Mouse (Mus musculus): Measurements from ENCODE around the gene Jam3. TPM values are rescaled to one million over a fixed set of nuclear protein-coding genes. Genes with fewer than 3 reads are reported as not detected.

Gene Jam3
- polyA plus RNA-seq, 1 experiment from 2014 or later = 5.7 TPM

- no peak for ATAC-seq (ENCODE audit: low read depth)
- Histone ChIP-seq H3K4me3 (replicated peaks) (no peak overlapping the region), H3K4me2 (no peak overlapping the region), H3K27ac (no peak overlapping the region), H3K4me1 (replicated peaks) (peaks cover 10% of the 10 kb centered on the region), H3K9me3 (replicated peaks) (no peaks in the 10 kb centered on the region), H3K36me3 (no peaks in the 10 kb centered on the region), H3K27me3 (no peaks in the 10 kb centered on the region), H3K9ac (no peak overlapping the region)
- no peak for DNase-seq
- WGBS (ENCODE audit: insufficient replicate concordance) = 52% methylated on average over 5 of the region's 5 CpGs
Observed at GRCm38 (mm10) chr9:27110681-27111080, 44.5 kb downstream of the Jam3 start.

- Histone ChIP-seq H3K36me3 (no peaks in the 10 kb centered on the region), H3K4me3 (replicated peaks) (no peak overlapping the region), H3K27me3 (no peaks in the 10 kb centered on the region), H3K9ac (no peak overlapping the region), H3K9me3 (replicated peaks) (no peaks in the 10 kb centered on the region), H3K4me2 (0 out of 2 replicates have a peak overlapping the region, but pooled peaks have one; percentile 19), H3K27ac (no peak overlapping the region), H3K4me1 (replicated peaks) (peaks cover 10% of the 10 kb centered on the region)
- 46% methylated on average over 22 of the region's 22 CpGs for WGBS (ENCODE audit: insufficient replicate concordance)
- DNase-seq (peak; percentile 11), ATAC-seq (ENCODE audit: low read depth) (peak; percentile 81)
Observed at GRCm38 (mm10) chr9:27109533-27110514, 45.4 kb downstream of the Jam3 start.

- no peaks in the 10 kb centered on the region for H3K9me3 ChIP-seq (replicated peaks)
- DNase-seq (no peak), ATAC-seq (ENCODE audit: low read depth) (no peak)
- H3K27me3 ChIP-seq = no peaks in the 10 kb centered on the region
- WGBS (ENCODE audit: insufficient replicate concordance) = 63% methylated on average over 4 of the region's 4 CpGs
- no peak overlapping the region for H3K27ac ChIP-seq
- no peak overlapping the region for H3K4me3 ChIP-seq (replicated peaks)
- no peaks in the 10 kb centered on the region for H3K36me3 ChIP-seq
- H3K9ac ChIP-seq = no peak overlapping the region
- no peak overlapping the region for H3K4me2 ChIP-seq
- peaks cover 10% of the 10 kb centered on the region for H3K4me1 ChIP-seq (replicated peaks)
Observed at GRCm38 (mm10) chr9:27108451-27108850, 46.8 kb downstream of the Jam3 start.

- no peak overlapping the region for H3K9ac ChIP-seq
- ATAC-seq (ENCODE audit: low read depth) (no peak), DNase-seq (no peak)
- no peaks in the 10 kb centered on the region for H3K9me3 ChIP-seq (replicated peaks)
- H3K27ac ChIP-seq = no peak overlapping the region
- H3K36me3 ChIP-seq = peaks cover 5% of the 10 kb centered on the region; the same call in 1 of the 2 replicates
- no peak overlapping the region for H3K4me2 ChIP-seq
- peaks cover 10% of the 10 kb centered on the region for H3K4me1 ChIP-seq (replicated peaks)
- 50% methylated on average over 1 of the region's 1 CpGs for WGBS (ENCODE audit: insufficient replicate concordance)
- no peaks in the 10 kb centered on the region for H3K27me3 ChIP-seq
- no peak overlapping the region for H3K4me3 ChIP-seq (replicated peaks)
Observed at GRCm38 (mm10) chr9:27106081-27106480, 49.1 kb downstream of the Jam3 start.

GRCm38 (mm10) chr9:27101466-27101865 lies 53.8 kb downstream of the Jam3 start:
- no peak overlapping the region for H3K4me3 ChIP-seq (replicated peaks)
- DNase-seq (no peak), ATAC-seq (ENCODE audit: low read depth) (no peak)
- H3K27me3 ChIP-seq = no peaks in the 10 kb centered on the region
- H3K4me2 ChIP-seq = no peak overlapping the region
- H3K27ac ChIP-seq = no peak overlapping the region
- H3K36me3 ChIP-seq = peaks cover 37% of the 10 kb centered on the region
- WGBS (ENCODE audit: insufficient replicate concordance) = 85% methylated on average over 6 of the region's 6 CpGs
- no peak overlapping the region for H3K9ac ChIP-seq
- no peaks in the 10 kb centered on the region for H3K4me1 ChIP-seq (replicated peaks)
- H3K9me3 ChIP-seq (replicated peaks) = no peaks in the 10 kb centered on the region

GRCm38 (mm10) chr9:27099474-27099873 lies 55.7 kb downstream of the Jam3 start:
- ATAC-seq (ENCODE audit: low read depth) (no peak), DNase-seq (no peak)
- H3K9me3 ChIP-seq (replicated peaks) = no peaks in the 10 kb centered on the region
- no peak overlapping the region for H3K9ac ChIP-seq
- H3K4me2 ChIP-seq = no peak overlapping the region
- WGBS (ENCODE audit: insufficient replicate concordance) = 35% methylated on average over 4 of the region's 4 CpGs
- H3K27me3 ChIP-seq = no peaks in the 10 kb centered on the region
- no peaks in the 10 kb centered on the region for H3K4me1 ChIP-seq (replicated peaks)
- H3K36me3 ChIP-seq = peaks cover 54% of the 10 kb centered on the region
- no peak overlapping the region for H3K4me3 ChIP-seq (replicated peaks)
- H3K27ac ChIP-seq = no peak overlapping the region

- H3K36me3 ChIP-seq = peaks cover 63% of the 10 kb centered on the region
- H3K4me3 ChIP-seq (replicated peaks) = no peak overlapping the region
- WGBS (ENCODE audit: insufficient replicate concordance) = 85% methylated on average over 8 of the region's 8 CpGs
- H3K27ac ChIP-seq = no peak overlapping the region
- no peak overlapping the region for H3K4me2 ChIP-seq
- H3K9me3 ChIP-seq (replicated peaks) = no peaks in the 10 kb centered on the region
- no peak overlapping the region for H3K9ac ChIP-seq
- ATAC-seq (ENCODE audit: low read depth) (no peak), DNase-seq (no peak)
- H3K27me3 ChIP-seq = no peaks in the 10 kb centered on the region
- H3K4me1 ChIP-seq (replicated peaks) = no peaks in the 10 kb centered on the region
Observed at GRCm38 (mm10) chr9:27098557-27098956, 56.7 kb downstream of the Jam3 start.

GRCm38 (mm10) chr9:27098092-27098491 lies 57.1 kb downstream of the Jam3 start:
- no peaks in the 10 kb centered on the region for H3K4me1 ChIP-seq (replicated peaks)
- H3K4me2 ChIP-seq = no peak overlapping the region
- no peaks in the 10 kb centered on the region for H3K9me3 ChIP-seq (replicated peaks)
- no peak overlapping the region for H3K9ac ChIP-seq
- no peak overlapping the region for H3K27ac ChIP-seq
- DNase-seq (no peak), ATAC-seq (ENCODE audit: low read depth) (no peak)
- WGBS (ENCODE audit: insufficient replicate concordance) = 40% methylated on average over 4 of the region's 4 CpGs
- H3K27me3 ChIP-seq = no peaks in the 10 kb centered on the region
- H3K4me3 ChIP-seq (replicated peaks) = no peak overlapping the region
- peaks cover 68% of the 10 kb centered on the region for H3K36me3 ChIP-seq

GRCm38 (mm10) chr9:27092916-27093315 lies 62.3 kb downstream of the Jam3 start:
- Histone ChIP-seq H3K36me3 (peaks cover 92% of the 10 kb centered on the region), H3K9ac (no peak overlapping the region), H3K4me1 (replicated peaks) (no peaks in the 10 kb centered on the region), H3K27me3 (no peaks in the 10 kb centered on the region), H3K9me3 (replicated peaks) (no peaks in the 10 kb centered on the region), H3K27ac (no peak overlapping the region), H3K4me3 (replicated peaks) (no peak overlapping the region), H3K4me2 (no peak overlapping the region)
- ATAC-seq (ENCODE audit: low read depth) (no peak), DNase-seq (no peak)
- 87% methylated on average over 6 of the region's 6 CpGs for WGBS (ENCODE audit: insufficient replicate concordance)

- no peak for ATAC-seq (ENCODE audit: low read depth)
- 89% methylated on average over 13 of the region's 13 CpGs for WGBS (ENCODE audit: insufficient replicate concordance)
- Histone ChIP-seq H3K9ac (no peak overlapping the region), H3K4me1 (replicated peaks) (no peaks in the 10 kb centered on the region), H3K4me3 (replicated peaks) (no peak overlapping the region), H3K27me3 (no peaks in the 10 kb centered on the region), H3K36me3 (peaks cover 97% of the 10 kb centered on the region), H3K27ac (no peak overlapping the region), H3K9me3 (replicated peaks) (no peaks in the 10 kb centered on the region), H3K4me2 (no peak overlapping the region)
- no peak for DNase-seq
Observed at GRCm38 (mm10) chr9:27090801-27091775, 64.1 kb downstream of the Jam3 start.

- DNase-seq (no peak), ATAC-seq (ENCODE audit: low read depth) (no peak)
- Histone ChIP-seq H3K27ac (no peak overlapping the region), H3K4me3 (replicated peaks) (no peak overlapping the region), H3K4me2 (no peak overlapping the region), H3K4me1 (replicated peaks) (no peaks in the 10 kb centered on the region), H3K9ac (no peak overlapping the region), H3K27me3 (no peaks in the 10 kb centered on the region), H3K36me3 (peaks cover 97% of the 10 kb centered on the region), H3K9me3 (replicated peaks) (no peaks in the 10 kb centered on the region)
- 85% methylated on average over 1 of the region's 1 CpGs for WGBS (ENCODE audit: insufficient replicate concordance)
Observed at GRCm38 (mm10) chr9:27090134-27090533, 65.1 kb downstream of the Jam3 start.

Measured in liver, embryonic 13.5 days (tissue).